Mouse (Mus musculus): ENCODE measurements at regions not wholly inside any gene's neighbourhood (a gene's known extent, or its start where the extent isn't known, plus 50 kb on each side); places are given as distances from the start of the nearest gene placed in this dataset.
"Not testable (repeated sequence)": the region's sequence is repeated elsewhere in the genome, so short reads cannot be mapped to it uniquely, and the experiment has no call there.

DNA sequence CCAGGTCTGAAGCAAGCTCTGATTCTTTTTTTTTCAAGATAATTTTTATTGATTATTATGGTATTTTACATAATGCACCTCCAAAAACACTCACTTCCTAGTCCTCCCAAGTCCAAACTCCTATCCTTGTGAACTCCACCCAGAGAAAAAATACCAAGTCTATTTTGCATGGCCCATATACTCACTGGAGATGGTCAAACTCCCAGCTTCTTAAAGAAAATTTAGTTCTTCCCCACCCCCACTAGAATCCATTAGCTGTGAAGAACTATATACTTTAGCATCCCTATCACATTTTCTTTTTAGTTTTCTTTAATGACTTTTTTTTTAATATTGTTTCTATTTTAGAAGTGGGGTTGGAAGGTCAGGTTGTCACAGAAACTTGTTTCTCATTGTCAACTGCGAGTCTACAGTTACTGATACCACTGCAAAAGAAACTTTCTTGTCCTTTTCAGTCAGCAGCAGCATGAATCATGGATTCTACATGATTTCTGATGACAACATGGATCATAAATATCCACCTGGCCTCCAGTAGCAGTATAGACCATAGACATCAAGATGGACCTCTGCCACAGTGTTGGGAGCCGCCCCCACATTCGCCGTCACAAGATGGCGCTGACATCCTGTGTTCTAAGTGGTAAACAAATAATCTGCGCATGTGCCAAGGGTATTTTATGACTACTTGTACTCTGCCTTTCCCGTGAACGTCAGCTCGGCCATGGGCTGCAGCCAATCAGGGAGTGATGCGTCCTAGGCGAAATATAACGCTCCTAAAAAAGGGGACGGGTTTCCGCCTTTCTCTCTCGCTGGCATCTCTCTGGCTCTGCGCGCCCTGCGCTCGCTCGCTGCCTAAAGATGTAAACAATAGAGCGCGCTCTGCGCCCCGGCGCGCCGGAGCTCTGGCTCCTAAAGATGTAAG lies 69.0 kb downstream of the Pgr15l start:
- H3K4me3 ChIP-seq (ENCODE audit: insufficient read depth, low read depth, low read length): peak overlapping the region; percentile 40; the same call in 1 of the 2 replicates
- H3K27ac ChIP-seq (replicated peaks; ENCODE audit: low read depth, low read length); H3K4me1 ChIP-seq (ENCODE audit: control insufficient read depth, insufficient read depth, insufficient read length, low read length): not testable (repeated sequence)

DNA sequence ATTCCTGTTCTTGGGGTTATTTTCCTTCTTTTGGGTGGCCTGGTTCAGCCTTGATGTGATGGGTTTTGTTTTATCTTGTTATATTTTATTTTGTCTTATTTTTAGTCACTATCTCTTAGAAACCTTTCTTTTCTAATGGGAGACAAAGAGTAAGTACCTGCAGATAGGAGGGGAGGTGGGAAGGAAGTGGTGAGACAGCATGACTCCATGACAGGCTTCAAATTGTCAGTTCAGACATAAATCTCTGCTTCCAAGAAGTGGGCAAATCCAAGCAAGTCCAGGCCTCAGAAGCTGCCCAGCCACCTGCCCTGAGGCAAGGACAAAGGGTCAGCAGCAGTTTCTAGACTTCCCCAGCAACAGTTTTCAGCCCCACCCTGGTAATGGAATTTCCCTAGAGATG lies 69.8 kb downstream of the Pgr15l start:
- Histone ChIP-seq H3K4me3 (ENCODE audit: insufficient read depth, low read depth, low read length) (peak overlapping the region; percentile 40), H3K4me1 (ENCODE audit: control insufficient read depth, insufficient read depth, insufficient read length, low read length) (no peaks in the 10 kb centered on the region), H3K27ac (replicated peaks; ENCODE audit: low read depth, low read length) (no peak overlapping the region)

DNA sequence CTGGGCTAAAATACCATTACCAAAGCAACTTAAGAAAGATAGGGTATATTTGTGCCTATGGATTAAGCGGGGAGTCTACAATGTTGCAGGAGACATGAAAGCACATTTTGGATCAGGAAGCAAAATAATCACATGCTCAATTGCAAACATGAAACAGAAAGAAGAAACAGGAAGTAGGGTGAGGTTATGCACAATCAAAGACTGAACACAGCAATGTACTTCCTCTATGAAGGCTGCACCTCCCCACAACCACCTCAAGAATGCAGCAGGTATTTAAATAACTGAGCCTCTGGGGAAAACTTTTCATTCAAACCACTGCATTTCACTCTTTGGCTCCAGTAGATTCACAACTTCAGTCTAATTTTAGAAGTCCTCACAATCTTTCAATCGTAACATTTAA lies 83.8 kb downstream of the Pgr15l start:
- H3K4me3 ChIP-seq (ENCODE audit: insufficient read depth, low read depth, low read length): no peak overlapping the region
- H3K27ac ChIP-seq (replicated peaks; ENCODE audit: low read depth, low read length): no peak overlapping the region
- H3K4me1 ChIP-seq (ENCODE audit: control insufficient read depth, insufficient read depth, insufficient read length, low read length): no peaks in the 10 kb centered on the region

Measured in brown adipose tissue, adult 24 weeks (tissue).